Mouse (Mus musculus) right cerebral cortex, adult 2 months (tissue): ENCODE data around the gene Chrna5.
A peak's percentile ranks its signal among the peaks of the same experiment; 100 is the strongest.
"Not testable (repeated sequence)": the region's sequence is repeated elsewhere in the genome, so short reads cannot be mapped to it uniquely, and the experiment has no call there.

ENCODE experiments used
- DNase-seq, 2 experiments: peaks; one replicate each; pipeline ENCODE4 v3.0.0; 2021 to 2022; ENCODE audit warnings: low spot score in 2 of 2

Gene Chrna5

GRCm38 (mm10) chr9:54980674-54981073, at the start of gene Chrna5:
Gene Chrna5 (plus strand): TSS chr9:54980880.
- no peak for DNase-seq

GRCm38 (mm10) chr9:54931765-54932164, 48.9 kb upstream of the Chrna5 start:
- no peak for DNase-seq

- DNase-seq: no peak
These were observed 48.3 kb upstream of the Chrna5 start for GRCm38 (mm10) chr9:54932379-54932778.

- no peak for DNase-seq
These were observed 38.6 kb upstream of the Chrna5 start for GRCm38 (mm10) chr9:54942071-54942470.

GRCm38 (mm10) chr9:54944467-54944866, 36.2 kb upstream of the Chrna5 start:
- no peak for DNase-seq

- DNase-seq: no peak
These were observed 34.4 kb upstream of the Chrna5 start for GRCm38 (mm10) chr9:54946256-54946655.

GRCm38 (mm10) chr9:54949465-54949864, 31.2 kb upstream of the Chrna5 start:
- DNase-seq: no peak

GRCm38 (mm10) chr9:54950162-54950561, 30.5 kb upstream of the Chrna5 start:
- not testable (repeated sequence) for DNase-seq

GRCm38 (mm10) chr9:54950575-54951321, 29.9 kb upstream of the Chrna5 start, which contains the start of the genes Psma4 and AY074887:
Gene Psma4 (plus strand): TSS chr9:54950790.
Gene AY074887 (minus strand): TSS chr9:54950998.
- peak; percentile 83 to 87 for DNase-seq

- no peak for DNase-seq
These were observed 19.6 kb upstream of the Chrna5 start for GRCm38 (mm10) chr9:54961059-54961458.

- DNase-seq: no peak
These were observed 17.0 kb upstream of the Chrna5 start for GRCm38 (mm10) chr9:54963669-54964068.

GRCm38 (mm10) chr9:54969972-54970637, 10.6 kb upstream of the Chrna5 start:
- no peak for DNase-seq

- DNase-seq: no peak
These were observed 861 bp downstream of the Chrna5 start for GRCm38 (mm10) chr9:54981291-54982191.

GRCm38 (mm10) chr9:54982401-54982800, 1.7 kb downstream of the Chrna5 start:
- DNase-seq: no peak

GRCm38 (mm10) chr9:54990362-54990761, 9.7 kb downstream of the Chrna5 start:
- no peak for DNase-seq

GRCm38 (mm10) chr9:54994381-54994780, 13.7 kb downstream of the Chrna5 start:
- DNase-seq: no peak

- DNase-seq: no peak
These were observed 15.0 kb downstream of the Chrna5 start for GRCm38 (mm10) chr9:54995645-54996044.

- no peak for DNase-seq
These were observed 22.9 kb downstream of the Chrna5 start for GRCm38 (mm10) chr9:55003609-55004008.

GRCm38 (mm10) chr9:55009692-55010091, 29.0 kb downstream of the Chrna5 start:
- no peak for DNase-seq

GRCm38 (mm10) chr9:55010588-55011350, 30.1 kb downstream of the Chrna5 start:
- DNase-seq: no peak

- DNase-seq: no peak
These were observed 36.2 kb downstream of the Chrna5 start for GRCm38 (mm10) chr9:55016926-55017325.
